Mouse (Mus musculus) ovary, postnatal 36 days (tissue): ENCODE results near the gene Tmed4.
"Not testable (repeated sequence)": the region's sequence is repeated elsewhere in the genome, so short reads cannot be mapped to it uniquely, and the experiment has no call there.

Experiments used
- DNase-seq: peaks from one replicate; pipeline ENCODE4 v3.0.0; 2022; ENCODE audit warnings: low spot score, mixed read lengths

Tmed4 gene

GRCm38 (mm10) chr11:6273607-6274006, 1.1 kb downstream of the Tmed4 start:
- no peak for DNase-seq

GRCm38 (mm10) chr11:6267320-6268254, 7.1 kb downstream of the Tmed4 start, which contains the start of gene Ddx56:
Ddx56 (minus strand) TSS chr11:6267772.
- DNase-seq = peak; percentile 87

GRCm38 (mm10) chr11:6266621-6267020, 8.0 kb downstream of the Tmed4 start:
- DNase-seq = no peak

DNA sequence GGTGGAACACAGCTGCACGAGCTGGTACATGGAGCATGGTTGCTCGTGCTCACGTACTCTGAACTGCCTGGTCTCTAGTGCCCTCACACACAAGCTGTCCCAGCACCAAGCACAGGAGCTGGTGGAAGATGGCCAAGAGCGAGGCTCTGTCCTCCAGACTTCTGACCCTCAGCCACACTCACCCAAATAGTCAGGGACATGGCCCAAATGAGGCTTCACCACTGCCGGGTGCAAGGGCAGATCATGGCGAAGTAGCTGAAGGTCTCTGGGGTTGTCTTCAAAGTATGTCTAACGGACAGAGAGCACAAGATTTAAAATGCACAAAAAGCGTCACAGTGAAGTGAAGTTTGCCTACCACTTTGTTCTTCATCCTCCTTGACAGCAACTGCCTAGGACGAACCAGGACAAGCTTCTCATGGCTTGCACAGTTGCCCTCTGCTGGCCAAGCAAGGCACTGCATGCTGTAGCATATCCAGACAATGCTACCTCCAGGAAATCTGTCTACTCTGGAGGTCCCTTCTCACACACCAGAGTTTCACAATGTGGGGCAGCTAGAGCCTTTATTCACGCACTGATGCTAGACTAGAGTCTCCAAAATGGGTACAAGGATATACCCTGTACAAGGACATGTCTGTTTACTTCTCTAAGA, 13.1 kb downstream of the Tmed4 start:
- DNase-seq = peak; percentile 61

GRCm38 (mm10) chr11:6259413-6259812, 15.3 kb downstream of the Tmed4 start:
- DNase-seq = no peak

- DNase-seq = no peak
Observed at GRCm38 (mm10) chr11:6256490-6257072, 18.1 kb downstream of the Tmed4 start.

DNA sequence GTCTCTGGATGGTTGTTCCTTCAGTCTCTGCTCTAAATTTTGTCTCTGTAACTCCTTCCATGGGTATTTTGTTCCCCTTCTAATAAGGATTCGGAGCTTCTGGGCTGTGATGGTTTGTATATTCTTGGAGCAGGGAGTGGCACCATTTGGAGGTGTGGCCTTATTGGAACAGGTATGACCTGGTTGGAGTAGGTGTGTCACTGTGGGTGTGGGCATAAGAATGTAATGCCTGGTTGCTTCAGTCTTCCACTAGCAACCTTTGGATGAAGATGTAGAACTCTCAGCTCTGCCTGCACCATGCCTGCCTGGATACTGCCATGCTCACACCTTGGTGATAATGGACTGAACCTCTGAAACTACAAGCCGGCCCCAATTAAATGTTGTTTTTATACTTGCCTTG, 20.1 kb downstream of the Tmed4 start:
- DNase-seq = not testable (repeated sequence)

- no peak for DNase-seq
Observed at GRCm38 (mm10) chr11:6252824-6253223, 21.8 kb downstream of the Tmed4 start.

DNA sequence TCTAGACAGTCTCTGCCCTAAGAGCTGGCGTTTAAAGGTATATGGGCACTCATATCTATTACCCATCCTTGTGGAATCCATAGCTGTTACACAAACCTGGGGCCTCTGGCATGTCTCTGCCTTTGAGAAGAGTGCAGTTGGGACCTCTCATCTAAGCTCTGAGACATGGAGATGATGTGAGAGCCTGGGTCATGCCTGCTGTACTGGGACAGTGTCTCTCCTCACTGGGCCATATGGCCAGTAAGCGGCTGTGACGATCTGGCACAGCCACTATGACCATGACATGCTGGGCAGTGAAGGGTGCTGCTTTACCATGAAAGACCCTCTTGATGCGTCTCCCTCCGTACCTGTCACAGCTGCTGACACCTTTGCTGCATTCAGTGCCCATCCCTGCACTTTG, 22.4 kb downstream of the Tmed4 start:
- DNase-seq = no peak

DNA sequence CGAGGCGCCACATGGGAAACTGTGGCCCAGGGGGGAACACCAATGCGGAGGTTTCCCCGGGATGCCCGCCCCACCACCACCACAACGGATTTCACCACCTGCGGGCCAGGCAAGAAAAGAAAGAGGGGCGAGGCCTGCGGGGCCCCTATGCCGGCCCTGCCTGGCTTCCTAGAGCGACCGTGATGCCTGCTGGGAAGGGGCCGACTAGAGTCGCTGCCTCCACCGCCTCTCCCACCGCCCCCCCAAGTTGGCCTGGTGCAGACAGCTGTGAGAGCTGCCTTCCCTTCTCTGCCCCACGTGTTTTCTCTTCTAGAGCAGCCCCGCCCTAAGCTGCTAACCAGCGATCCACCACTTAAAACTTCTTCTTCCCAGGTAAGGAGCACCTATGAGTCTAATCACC, 30.0 kb downstream of the Tmed4 start:
- no peak for DNase-seq

- DNase-seq = no peak
Observed at GRCm38 (mm10) chr11:6233025-6233424, 41.6 kb downstream of the Tmed4 start.

DNA sequence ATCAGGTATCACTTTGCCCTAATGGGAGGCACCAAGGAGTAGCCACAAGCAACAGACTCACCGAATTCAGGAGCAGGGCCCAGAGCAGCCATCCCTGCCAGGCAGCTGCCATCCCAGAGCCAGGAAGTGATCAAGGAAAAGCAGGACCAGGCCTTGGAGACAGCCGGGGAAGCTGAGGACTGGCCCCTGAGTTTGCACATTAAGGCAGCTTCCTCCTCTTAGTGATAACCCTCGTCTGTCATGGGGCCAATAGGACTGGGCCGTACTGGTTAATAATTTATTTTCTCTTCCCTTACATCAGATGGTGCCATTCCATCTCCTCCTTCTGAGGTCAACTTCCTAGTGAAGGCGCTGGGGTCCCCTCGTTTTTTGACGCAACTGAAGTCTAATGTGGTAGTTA, 44.7 kb downstream of the Tmed4 start, which contains the start of gene Npc1l1:
Gene Npc1l1, minus strand, starts transcription at position 132 of the 400 bp plus-strand sequence.
- no peak for DNase-seq

GRCm38 (mm10) chr11:6224541-6225229, 50.0 kb downstream of the Tmed4 start:
- DNase-seq = no peak

- no peak for DNase-seq
Observed at GRCm38 (mm10) chr11:6222187-6222586, 52.5 kb downstream of the Tmed4 start.
